ENCODE assay signal across 17 mouse cellular contexts in the genomic region with DNA sequence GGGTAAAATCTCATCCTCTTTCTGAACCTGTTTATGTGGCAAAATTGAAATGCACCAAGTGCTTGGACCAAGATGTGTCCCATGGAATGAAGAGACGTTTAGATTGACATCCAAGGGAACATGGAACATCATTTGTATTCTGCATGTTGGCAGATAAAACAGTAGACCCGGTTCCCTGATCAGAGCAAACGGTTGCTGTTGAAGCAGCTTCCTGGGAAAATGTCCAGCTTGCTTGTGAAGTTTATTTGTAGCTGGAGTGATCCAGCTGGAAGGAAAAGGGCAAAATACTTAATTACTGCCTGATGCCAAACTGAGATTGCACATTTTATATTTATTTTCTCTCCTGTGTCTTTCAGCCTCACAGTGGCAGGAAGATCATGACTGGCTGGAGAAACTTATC.
A peak's percentile ranks its signal among the peaks of the same experiment; 100 is the strongest.
DNase-seq lines count a peak whose midpoint lies in the region; ATAC-seq lines count a peak whose summit lies in the region.
"Had no signal": no experiment of that assay in that cellular context is flagged by ENCODE, and none has a peak within 500 bp of the region (broad histone marks: within the 10 kb centered on the region; RNA-seq: fewer than 3 reads in every experiment).

No protein-coding gene starts in this region.

- DNase-seq in frontal cortex, postnatal 14 days (ENCODE audit: low spot score in 2 of 2): no peak
- DNase-seq in lung, postnatal 10 days: peak; percentile 3
- DNase-seq in lung, postnatal 4 days: no peak
- DNase-seq in brain, adult 2 months (ENCODE audit: low read depth, low spot score): peak; percentile 57
- peak; percentile 42 for DNase-seq in layer of hippocampus, adult 9-11 months
- DNase-seq in kidney, adult 11 months: no peak
- no peak for DNase-seq in urinary bladder, postnatal 4 days (ENCODE audit: low spot score in 2 of 2)
- DNase-seq: B cell, adult 2 months; cerebellum, adult 9-11 months; gastrocnemius, postnatal 14 days; heart, adult 18-20 months; kidney, adult 8-10 months; kidney, postnatal 25 days; liver, embryonic 13.5 days; right cerebral cortex, adult 18-20 months; thymus, postnatal 36 days had no signal

- ATAC-seq in frontal cortex, adult (ENCODE audit: low TSS enrichment): peak; percentile 4; the same call in 1 of the 2 replicates

Comparison
In these comparisons a context has a peak if more than half of its experiments do, and no peak if none do; other contexts are left out.
1. DNase-seq: peak in lung, postnatal 10 days (single experiment), brain, adult 2 months (single experiment) and layer of hippocampus, adult 9-11 months (single experiment); none in frontal cortex, postnatal 14 days (0 of 2), lung, postnatal 4 days (0 of 2), kidney, adult 11 months (single experiment) and urinary bladder, postnatal 4 days (0 of 2).